Mouse (Mus musculus) forebrain, embryonic 15.5 days (tissue): ENCODE measurements around the gene Riox2. TPM values are rescaled to one million over a fixed set of nuclear protein-coding genes. Genes with fewer than 3 reads are reported as not detected.

Source experiments
- ATAC-seq: fragments of 200-750 bp; cut with Nextera tagmentation; replicated peaks from 2 replicates; pipeline ENCODE4 v1.8.0; 2017; ENCODE audit warnings: mild to moderate bottlenecking, moderate TSS enrichment, moderate library complexity
- H3K27ac ChIP-seq: fragments of 300-500 bp; sonication (generic); replicated peaks from 2 replicates; pipeline ENCODE4 v1.5.1; 2015; ENCODE audit warnings: mild to moderate bottlenecking, inconsistent platforms
- H3K27me3 ChIP-seq: fragments of 300-500 bp; sonication (generic); 2 replicates; pipeline ENCODE4 v1.6.1; 2015; ENCODE audit warnings: inconsistent platforms
- H3K36me3 ChIP-seq: fragments of 300-500 bp; sonication (generic); 2 replicates; pipeline ENCODE4 v1.6.1; 2015; ENCODE audit warnings: mild to moderate bottlenecking, inconsistent platforms
- H3K4me1 ChIP-seq: fragments of 300-500 bp; sonication (generic); 2 replicates; pipeline ENCODE4 v1.6.1; 2015; ENCODE audit warnings: inconsistent platforms
- H3K4me2 ChIP-seq: fragments of 300-500 bp; sonication (generic); replicated peaks from 2 replicates; pipeline ENCODE4 v1.6.1; 2015; ENCODE audit warnings: mild to moderate bottlenecking, inconsistent platforms
- H3K4me3 ChIP-seq: fragments of 300-500 bp; sonication (generic); 2 replicates; pipeline ENCODE4 v1.5.1; 2015; ENCODE audit warnings: mild to moderate bottlenecking, inconsistent platforms
- H3K9ac ChIP-seq: fragments of 300-500 bp; sonication (generic); replicated peaks from 2 replicates; pipeline ENCODE4 v1.6.1; 2015; ENCODE audit warnings: mild to moderate bottlenecking, inconsistent platforms
- H3K9me3 ChIP-seq: fragments of 300-500 bp; sonication (generic); 2 replicates; pipeline ENCODE4 v1.6.1; 2016; ENCODE audit warnings: inconsistent platforms
- WGBS: fragments of 180-500 bp; shearing (Covaris S2); methylation state at CpG from one replicate; pipeline ENCODE4 v1.1.7; 2015; ENCODE audit warnings: mixed read lengths; 5-methylcytosine and 5-hydroxymethylcytosine counted together
- polyA plus RNA-seq: library from polyadenylated mRNA; unstranded; fragments of >200 nt; fragmentation: Nextera tagmentation; extraction: Ambion mirVana; gene quantifications from 2 replicates; pipeline ENCODE4 v1.2.1, GENCODE M21; 2015

The Riox2 gene
- polyA plus RNA-seq, 1 experiment from 2014 or later, result 13.3 TPM

DNA sequence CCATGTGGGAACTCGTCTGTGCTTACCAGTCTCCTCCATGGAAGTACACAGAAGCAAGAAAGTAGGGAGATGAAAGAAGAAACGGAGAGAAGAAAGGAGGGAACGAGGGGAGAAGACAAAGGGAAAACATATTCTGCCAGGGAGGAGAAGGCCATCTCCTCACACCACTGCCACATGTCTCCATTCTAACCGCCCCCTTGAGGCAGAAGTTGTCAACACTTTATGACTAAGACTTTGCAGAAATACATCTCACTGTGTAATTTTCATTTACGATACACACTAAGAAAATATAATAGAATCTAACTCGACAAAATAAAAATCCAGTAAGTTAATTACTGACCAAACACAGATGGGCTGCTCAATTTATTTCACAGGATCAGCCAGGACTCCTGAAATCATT lies 55.4 kb downstream of the Riox2 start:
- ATAC-seq, result no peak
- no peak overlapping the region for H3K4me3 ChIP-seq
- H3K27ac ChIP-seq, result no peak overlapping the region
- no peak overlapping the region for H3K4me2 ChIP-seq
- H3K4me1 ChIP-seq, result no peaks in the 10 kb centered on the region
- no peak overlapping the region for H3K9ac ChIP-seq
- H3K9me3 ChIP-seq, result no peaks in the 10 kb centered on the region
- H3K27me3 ChIP-seq, result no peaks in the 10 kb centered on the region
- no peaks in the 10 kb centered on the region for H3K36me3 ChIP-seq
- 87% methylated on average over 6 of the region's 6 CpGs for WGBS

DNA sequence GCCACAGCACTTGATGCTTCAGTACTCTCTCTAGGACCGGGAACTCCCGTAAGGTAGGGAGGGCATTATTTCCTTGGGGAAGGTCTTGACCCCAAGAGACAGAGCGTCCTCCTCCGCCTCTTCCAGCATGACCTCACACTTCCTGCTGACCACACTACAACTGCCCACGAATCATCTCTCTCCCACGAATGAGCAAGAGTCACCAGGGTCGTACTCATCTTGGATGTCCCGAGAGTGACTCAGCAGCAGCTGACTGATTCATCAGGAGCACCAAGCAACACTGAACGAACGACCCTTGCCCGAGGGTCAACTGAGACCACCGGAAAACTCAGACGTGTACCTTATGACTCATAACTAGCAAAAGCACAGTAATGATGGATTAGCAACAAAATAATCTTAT lies 58.0 kb downstream of the Riox2 start:
- Histone ChIP-seq H3K4me1 (no peaks in the 10 kb centered on the region), H3K4me2 (no peak overlapping the region), H3K9me3 (no peaks in the 10 kb centered on the region), H3K36me3 (no peaks in the 10 kb centered on the region), H3K27ac (no peak overlapping the region), H3K27me3 (no peaks in the 10 kb centered on the region), H3K4me3 (no peak overlapping the region), H3K9ac (no peak overlapping the region)
- ATAC-seq, result no peak
- 93% methylated on average over 13 of the region's 13 CpGs for WGBS

DNA sequence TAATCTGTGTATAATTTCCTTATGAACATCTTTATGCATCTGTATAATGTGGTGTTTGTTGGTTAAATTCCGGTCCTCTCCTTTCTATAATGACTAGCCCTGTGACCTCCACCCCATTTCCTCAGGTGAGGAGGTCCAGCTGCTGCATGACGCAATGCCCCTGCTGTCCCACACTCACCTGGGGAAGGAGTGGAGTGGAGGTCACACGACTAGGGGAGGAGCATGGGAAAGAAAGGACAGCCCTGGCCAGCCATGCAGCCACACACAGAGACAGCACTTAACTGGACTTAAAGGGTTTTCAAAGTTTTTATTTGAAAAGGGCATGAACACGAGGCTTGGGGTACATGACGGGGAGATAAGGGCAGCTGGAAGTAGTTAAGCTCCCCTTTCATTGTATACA lies 59.7 kb downstream of the Riox2 start:
- H3K27ac ChIP-seq, result no peak overlapping the region
- no peaks in the 10 kb centered on the region for H3K9me3 ChIP-seq
- no peak for ATAC-seq
- no peak overlapping the region for H3K4me2 ChIP-seq
- no peaks in the 10 kb centered on the region for H3K36me3 ChIP-seq
- H3K9ac ChIP-seq, result no peak overlapping the region
- H3K4me1 ChIP-seq, result no peaks in the 10 kb centered on the region
- no peaks in the 10 kb centered on the region for H3K27me3 ChIP-seq
- H3K4me3 ChIP-seq, result no peak overlapping the region
- WGBS, result 84% methylated on average over 5 of the region's 5 CpGs

DNA sequence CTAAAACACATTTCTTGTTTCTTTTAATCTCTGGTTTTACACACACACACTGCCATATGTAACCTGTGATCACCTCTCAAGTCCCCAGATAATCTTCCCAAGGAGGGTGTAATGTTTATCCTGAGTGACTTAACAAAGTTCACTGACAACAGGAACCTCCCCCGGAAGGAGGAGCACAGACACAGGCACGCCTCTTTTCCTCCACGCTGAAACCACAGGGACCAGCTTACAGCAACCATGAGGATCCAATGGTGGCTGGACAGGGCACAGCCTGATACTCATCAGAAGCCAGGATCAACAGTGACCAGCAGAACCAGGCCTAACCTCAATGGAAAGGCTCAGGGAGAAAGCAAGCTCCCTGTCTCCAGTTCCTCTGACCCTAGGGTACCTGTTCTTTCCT lies 61.0 kb downstream of the Riox2 start:
- Histone ChIP-seq H3K27me3 (no peaks in the 10 kb centered on the region), H3K9me3 (no peaks in the 10 kb centered on the region), H3K4me3 (no peak overlapping the region), H3K9ac (no peak overlapping the region), H3K27ac (no peak overlapping the region), H3K4me1 (no peaks in the 10 kb centered on the region), H3K36me3 (no peaks in the 10 kb centered on the region), H3K4me2 (no peak overlapping the region)
- 47% methylated on average over 3 of the region's 3 CpGs for WGBS
- ATAC-seq, result no peak

DNA sequence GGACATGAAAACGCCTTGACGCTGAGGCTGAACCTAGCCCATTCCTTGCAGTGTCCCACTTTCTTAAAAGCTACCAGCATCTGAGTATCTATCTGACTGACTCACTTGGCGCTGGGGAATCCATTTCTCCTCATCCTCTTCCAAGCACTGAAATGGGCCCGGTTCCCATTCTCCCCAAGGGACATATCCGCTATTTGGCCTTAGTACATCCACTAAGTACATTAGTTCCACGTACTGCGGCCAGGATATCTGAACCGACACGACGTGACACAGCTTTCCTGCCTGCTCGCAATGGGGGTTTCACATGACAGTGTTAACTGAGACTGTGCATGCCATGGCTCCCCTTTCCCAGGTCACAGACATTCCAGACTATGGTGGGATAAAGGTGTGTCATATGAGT lies 62.8 kb downstream of the Riox2 start:
- no peak for ATAC-seq
- Histone ChIP-seq H3K36me3 (no peaks in the 10 kb centered on the region), H3K4me2 (no peak overlapping the region), H3K27me3 (no peaks in the 10 kb centered on the region), H3K9me3 (no peaks in the 10 kb centered on the region), H3K27ac (no peak overlapping the region), H3K4me3 (no peak overlapping the region), H3K4me1 (no peaks in the 10 kb centered on the region), H3K9ac (no peak overlapping the region)
- WGBS, result 93% methylated on average over 11 of the region's 11 CpGs

DNA sequence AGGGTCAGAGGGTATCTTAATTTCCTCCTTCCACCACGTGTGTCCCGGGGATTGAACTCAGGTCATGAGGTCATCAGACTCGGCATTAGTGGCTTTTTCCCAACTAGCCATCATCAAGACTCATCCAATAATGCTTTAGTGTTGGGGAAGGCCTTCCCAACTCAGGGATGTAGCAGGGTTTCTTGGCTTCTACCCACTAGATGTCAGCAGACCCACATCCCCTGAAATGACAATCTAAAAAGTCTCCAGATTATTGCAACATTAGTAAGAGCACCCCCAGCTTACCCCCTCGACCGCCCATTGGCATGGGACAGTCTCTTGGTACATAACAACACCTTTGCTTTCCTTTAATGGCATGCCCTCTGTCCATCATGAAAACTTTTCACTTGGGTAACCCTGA lies 64.1 kb downstream of the Riox2 start:
- 89% methylated on average over 5 of the region's 5 CpGs for WGBS
- Histone ChIP-seq H3K4me2 (no peak overlapping the region), H3K36me3 (no peaks in the 10 kb centered on the region), H3K4me1 (no peaks in the 10 kb centered on the region), H3K4me3 (no peak overlapping the region), H3K9me3 (no peaks in the 10 kb centered on the region), H3K9ac (no peak overlapping the region), H3K27me3 (no peaks in the 10 kb centered on the region), H3K27ac (no peak overlapping the region)
- no peak for ATAC-seq

DNA sequence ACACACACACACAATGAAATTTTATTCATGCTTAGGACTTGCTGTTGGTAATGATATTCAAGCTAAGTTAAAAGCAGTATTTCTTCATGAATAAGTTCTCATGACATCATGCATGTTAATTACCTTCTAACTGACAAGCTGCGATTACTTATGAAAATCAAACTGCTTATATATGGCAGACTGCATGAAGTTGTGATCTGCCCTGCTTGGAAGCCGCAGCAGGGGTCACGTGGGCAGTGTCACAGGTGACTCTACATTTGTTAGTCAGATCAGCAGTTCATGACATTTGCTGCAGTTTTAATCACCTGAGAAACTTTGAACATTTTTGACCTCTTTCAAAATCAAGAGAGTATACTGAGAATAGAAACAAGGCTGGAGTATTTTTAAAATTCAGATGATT lies 69.4 kb downstream of the Riox2 start:
- Histone ChIP-seq H3K27me3 (no peaks in the 10 kb centered on the region), H3K27ac (no peak overlapping the region), H3K4me1 (no peaks in the 10 kb centered on the region), H3K36me3 (no peaks in the 10 kb centered on the region), H3K9me3 (no peaks in the 10 kb centered on the region), H3K4me2 (no peak overlapping the region), H3K9ac (no peak overlapping the region), H3K4me3 (no peak overlapping the region)
- peak; percentile 41; the same call in 1 of the 2 replicates for ATAC-seq
- WGBS, result 78% methylated on average over 3 of the region's 3 CpGs

DNA sequence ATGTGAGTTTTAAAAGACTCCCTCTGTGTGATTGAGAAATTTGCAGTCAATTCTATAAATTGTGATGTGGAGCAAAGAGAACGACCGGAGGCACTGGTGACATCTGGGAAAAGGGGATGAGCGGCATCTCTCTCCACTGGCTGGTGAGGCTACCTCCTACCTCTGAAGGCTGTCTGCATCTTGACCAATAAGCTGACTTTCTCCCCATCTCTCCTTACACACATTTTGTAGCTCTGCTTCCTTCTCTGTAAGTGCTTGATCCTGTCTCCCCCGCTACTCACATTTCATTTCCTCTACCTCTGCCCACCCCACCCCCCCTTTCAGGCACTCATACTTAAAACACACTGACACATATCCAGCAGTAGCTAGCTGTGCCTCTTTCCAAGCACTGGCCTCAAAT lies 69.8 kb downstream of the Riox2 start:
- Histone ChIP-seq H3K4me1 (no peaks in the 10 kb centered on the region), H3K36me3 (no peaks in the 10 kb centered on the region), H3K27me3 (no peaks in the 10 kb centered on the region), H3K27ac (no peak overlapping the region), H3K4me3 (no peak overlapping the region), H3K4me2 (no peak overlapping the region), H3K9me3 (no peaks in the 10 kb centered on the region), H3K9ac (no peak overlapping the region)
- 82% methylated on average over 4 of the region's 4 CpGs for WGBS
- ATAC-seq, result no peak

Other genes starting within 250 kb of the Riox2 start
- gene Olfr201, start 199.1 kb upstream of the Riox2 start, polyA plus RNA-seq, result not detected in 2 replicates
- not detected in 2 replicates for gene Olfr202, start 185.0 kb upstream of the Riox2 start, polyA plus RNA-seq
- gene Olfr203, start 172.9 kb upstream of the Riox2 start, polyA plus RNA-seq, result not detected in 2 replicates
- gene Olfr204, start 153.5 kb upstream of the Riox2 start, polyA plus RNA-seq, result not detected in 2 replicates
- not detected in 2 replicates for gene Olfr205, start 140.6 kb upstream of the Riox2 start, polyA plus RNA-seq
- not detected in 2 replicates for gene Olfr206, start 122.5 kb upstream of the Riox2 start, polyA plus RNA-seq
- not detected in 2 replicates for gene Olfr209, start 107.8 kb upstream of the Riox2 start, polyA plus RNA-seq
- gene Gabrr3, start 64.4 kb upstream of the Riox2 start, polyA plus RNA-seq, result 0.06 TPM in 1 of 2 replicates, not detected in the other
- 2.2 and 2.3 TPM in 2 replicates for gene Crybg3, start 129.2 kb downstream of the Riox2 start, polyA plus RNA-seq
- gene Arl6, start 167.6 kb downstream of the Riox2 start, polyA plus RNA-seq, result 45.9 and 50.8 TPM in 2 replicates